Mouse (Mus musculus) embryonic fibroblast, embryonic 13.5 days (primary cell): ENCODE measurements at regions not wholly inside any gene's neighbourhood (a gene's known extent, or its start where the extent isn't known, plus 50 kb on each side); places are given as distances from the start of the nearest gene placed in this dataset.

Experiments used
- H3K27ac ChIP-seq: 2 replicates; pipeline ENCODE4 v1.5.1; 2012; ENCODE audit warnings: low read length, control low read depth, inconsistent platforms; ENCODE audit not compliant: insufficient read depth
- H3K4me1 ChIP-seq: 2 replicates; pipeline ENCODE4 v1.6.1; 2011; ENCODE audit warnings: low read length; ENCODE audit not compliant: control insufficient read depth, insufficient read depth
- H3K4me3 ChIP-seq: 2 replicates; pipeline ENCODE4 v1.5.1; 2011; ENCODE audit warnings: mild to moderate bottlenecking, control low read depth, low read length; ENCODE audit not compliant: insufficient read depth
- CTCF ChIP-seq: IDR thresholded peaks from 2 replicates; pipeline ENCODE4 v1.5.1; 2011; ENCODE audit warnings: mild to moderate bottlenecking, control low read depth, low read length, moderate library complexity, borderline replicate concordance; ENCODE audit not compliant: insufficient read depth
- POLR2A ChIP-seq: IDR thresholded peaks from 2 replicates; pipeline ENCODE4 v1.6.1; 2011; ENCODE audit warnings: low read depth, mild to moderate bottlenecking, control low read depth, low read length, moderate library complexity

GRCm38 (mm10) chr4:56157521-56158065, 582.3 kb upstream of the Gm26657 start:
- H3K4me1 ChIP-seq = no peaks in the 10 kb centered on the region
- H3K27ac ChIP-seq = no peak overlapping the region
- TF ChIP-seq CTCF (no peak), POLR2A (no peak)
- no peak overlapping the region for H3K4me3 ChIP-seq

DNA sequence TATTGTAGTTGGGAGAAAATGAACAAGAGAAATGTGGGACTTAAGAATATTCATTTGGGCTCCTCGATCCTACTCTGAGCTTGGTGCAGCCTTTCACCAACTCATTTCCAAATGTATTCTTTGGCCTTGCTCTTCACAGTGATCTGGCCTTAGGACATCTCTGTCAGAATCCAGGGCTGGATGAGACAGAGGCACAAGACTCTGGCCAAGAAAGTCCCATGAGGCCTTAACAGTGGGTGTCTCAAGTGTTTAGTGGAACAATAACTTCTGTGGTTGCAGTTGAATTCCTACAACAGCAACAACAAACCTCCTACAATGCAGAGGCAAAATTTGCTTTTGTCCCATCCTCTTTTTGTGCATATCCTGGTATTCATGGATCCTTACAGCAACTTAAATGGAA, 589.2 kb upstream of the Gm26657 start:
- no peaks in the 10 kb centered on the region for H3K4me1 ChIP-seq
- no peak overlapping the region for H3K27ac ChIP-seq
- no peak overlapping the region for H3K4me3 ChIP-seq
- TF ChIP-seq CTCF (no peak), POLR2A (no peak)

DNA sequence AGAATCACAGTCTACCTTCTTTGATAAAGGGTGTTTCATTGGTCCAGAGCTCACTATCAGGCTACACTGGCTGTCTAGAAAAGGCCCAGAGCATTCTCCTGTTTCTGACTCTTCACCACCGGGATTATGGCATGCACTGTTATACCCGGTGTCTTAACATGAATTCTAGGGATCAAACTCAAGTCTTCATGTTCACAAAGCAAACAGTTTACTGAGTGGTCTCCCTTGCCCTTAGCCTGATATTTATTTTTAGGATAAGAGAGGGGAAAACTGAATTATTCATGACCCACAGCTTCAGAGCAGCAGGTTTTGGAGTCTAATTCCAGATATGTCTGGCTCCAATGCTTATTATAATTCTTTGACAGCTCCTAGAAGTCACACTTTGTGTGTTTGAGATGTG, 596.0 kb upstream of the Gm26657 start:
- Histone ChIP-seq H3K27ac (no peak overlapping the region), H3K4me1 (no peaks in the 10 kb centered on the region), H3K4me3 (no peak overlapping the region)
- TF ChIP-seq CTCF (no peak), POLR2A (no peak)

DNA sequence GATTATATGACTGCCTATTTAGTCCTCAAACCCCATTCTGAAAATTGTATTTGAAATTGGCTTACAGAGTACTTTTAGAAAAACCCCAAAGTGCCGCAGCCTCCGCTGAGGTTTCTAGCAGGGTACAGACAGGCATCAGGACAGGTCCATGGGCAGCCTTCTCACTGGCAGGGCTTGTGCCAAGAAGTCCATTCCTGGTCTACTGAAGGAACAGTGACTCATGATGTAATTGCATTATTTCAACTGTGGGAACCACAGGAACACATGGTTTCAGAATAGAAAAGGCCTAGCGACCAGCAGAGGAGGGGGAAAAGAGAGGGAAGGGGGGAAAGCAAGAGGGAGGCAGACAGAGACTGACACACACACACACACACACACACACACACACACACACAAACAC, 603.0 kb upstream of the Gm26657 start:
- Histone ChIP-seq H3K4me3 (no peak overlapping the region), H3K4me1 (no peaks in the 10 kb centered on the region)

GRCm38 (mm10) chr4:56134350-56134749, 602.1 kb upstream of the Klf4 start:
- no peaks in the 10 kb centered on the region for H3K4me1 ChIP-seq
- H3K27ac ChIP-seq = no peak overlapping the region
- H3K4me3 ChIP-seq = no peak overlapping the region
- TF ChIP-seq POLR2A (no peak), CTCF (no peak)

More for the DNA sequence above, 603.0 kb upstream of the Gm26657 start:
- TF ChIP-seq CTCF (no peak), POLR2A (no peak)
- H3K27ac ChIP-seq = no peak overlapping the region

GRCm38 (mm10) chr4:56127730-56128482, 595.6 kb upstream of the Klf4 start:
- Histone ChIP-seq H3K4me1 (no peaks in the 10 kb centered on the region), H3K4me3 (no peak overlapping the region), H3K27ac (no peak overlapping the region)
- TF ChIP-seq POLR2A (no peak), CTCF (no peak)

- H3K4me3 ChIP-seq = no peak overlapping the region
- no peak for TF ChIP-seq CTCF
- no peak for TF ChIP-seq POLR2A
- no peak overlapping the region for H3K27ac ChIP-seq
- no peaks in the 10 kb centered on the region for H3K4me1 ChIP-seq
Measured at GRCm38 (mm10) chr4:56124515-56124914, 592.2 kb upstream of the Klf4 start.

DNA sequence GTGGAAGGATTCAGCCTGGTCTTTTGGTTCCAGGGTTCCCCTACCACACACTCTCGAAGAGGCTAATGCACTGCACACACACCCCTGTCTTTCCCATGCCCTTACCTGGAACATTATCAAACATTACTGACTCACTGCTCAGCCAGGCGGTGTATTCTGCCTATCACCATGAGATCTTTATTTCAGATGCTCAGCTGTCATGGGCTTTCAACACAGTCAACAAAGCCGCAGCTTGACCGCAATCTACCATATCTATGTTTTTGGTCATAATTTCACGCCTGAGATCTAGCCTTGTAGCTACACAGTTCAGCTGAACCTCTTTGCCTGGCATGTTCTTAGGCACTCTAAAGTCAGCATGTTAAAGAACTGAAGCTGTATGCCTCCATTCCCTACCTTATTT, 589.9 kb upstream of the Klf4 start:
- TF ChIP-seq POLR2A = no peak
- TF ChIP-seq CTCF = no peak
- no peak overlapping the region for H3K4me3 ChIP-seq
- H3K4me1 ChIP-seq = no peaks in the 10 kb centered on the region
- no peak overlapping the region for H3K27ac ChIP-seq

DNA sequence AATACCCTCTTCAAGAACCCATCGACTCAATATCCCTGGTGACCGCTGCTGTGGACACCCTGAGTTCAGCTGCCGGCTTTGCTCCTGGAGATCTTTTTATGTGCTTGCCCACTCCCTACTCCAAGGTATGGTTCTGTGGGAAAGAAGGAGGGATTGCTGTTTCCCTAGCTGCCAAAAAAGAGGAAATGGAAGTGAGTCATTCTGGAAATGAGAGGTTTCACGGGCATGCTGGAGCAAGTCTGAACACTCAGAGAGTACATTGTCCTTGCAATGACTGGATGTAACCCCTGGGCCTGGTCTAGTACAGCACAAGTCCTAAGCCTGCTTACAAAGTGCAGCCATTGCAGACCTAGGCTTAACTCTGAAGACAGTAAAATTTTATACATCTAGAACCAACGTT, 589.4 kb upstream of the Klf4 start:
- Histone ChIP-seq H3K4me3 (no peak overlapping the region), H3K4me1 (no peaks in the 10 kb centered on the region), H3K27ac (no peak overlapping the region)
- TF ChIP-seq CTCF (no peak), POLR2A (no peak)

- Histone ChIP-seq H3K27ac (no peak overlapping the region), H3K4me1 (no peaks in the 10 kb centered on the region), H3K4me3 (no peak overlapping the region)
- TF ChIP-seq POLR2A (no peak), CTCF (no peak)
Measured at GRCm38 (mm10) chr4:56120357-56120756, 588.1 kb upstream of the Klf4 start.
